Mouse (Mus musculus): ENCODE results near the gene Prl2c3. TPM values are rescaled to one million over a fixed set of nuclear protein-coding genes. Genes with fewer than 3 reads are reported as not detected.

The Prl2c3 gene
- not detected for total RNA-seq (2023)

GRCm38 (mm10) chr13:12799979-12800378 is at the start of gene Prl2c3:
TSS of gene Prl2c3 (minus strand) at chr13:12800079.

Other genes with a start within 250 kb of the Prl2c3 start
- gene Ero1lb, start 234.2 kb downstream of the Prl2c3 start, total RNA-seq (2023): 10 to 100 TPM; 28.5 to 33.0 TPM
- not detected for gene Prl2c2, start 205.3 kb upstream of the Prl2c3 start, total RNA-seq (2023)